Mouse (Mus musculus): ENCODE results near the gene Hbs1l. TPM values are rescaled to one million over a fixed set of nuclear protein-coding genes. Genes with fewer than 3 reads are reported as not detected.
A peak's percentile ranks its signal among the peaks of the same experiment; 100 is the strongest.

The Hbs1l gene
- polyA plus RNA-seq, 1 experiment from 2014 or later: 62.1 TPM

DNA sequence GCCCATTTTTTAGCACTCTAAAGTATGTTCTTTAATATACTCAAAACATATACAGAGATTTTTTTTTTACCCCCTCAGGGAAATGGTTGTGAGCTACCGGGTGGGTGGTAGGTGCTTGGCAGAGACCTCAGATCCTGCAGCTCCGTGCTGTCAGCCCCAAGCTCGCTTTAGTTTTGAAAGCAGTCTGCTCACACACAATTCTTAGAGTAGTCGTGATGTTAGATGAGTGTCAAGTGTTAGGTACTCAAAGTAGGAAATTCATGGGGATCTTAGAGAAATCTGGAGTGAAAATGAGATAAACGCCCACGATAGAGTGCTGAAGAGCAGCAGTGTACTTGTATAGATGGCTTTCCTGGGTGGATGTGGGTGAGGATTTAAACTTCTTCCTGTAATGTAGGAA lies 24.8 kb downstream of the Hbs1l start:
- no peak for TF ChIP-seq CTCF (IDR thresholded peaks at IDR 0.05; ENCODE audit: low read depth)
- ATAC-seq (replicated peaks; ENCODE audit: low FRiP score, low read depth) (no peak), DNase-seq (ENCODE audit: low spot score) (no peak)
- H3K4me2 ChIP-seq (ENCODE audit: low read length): no peak overlapping the region
- H3K4me3 ChIP-seq (replicated peaks; ENCODE audit: low read depth, low read length): no peak overlapping the region
- no peaks in the 10 kb centered on the region for H3K27me3 ChIP-seq (ENCODE audit: insufficient read depth, low read length)
- no peak overlapping the region for H3K27ac ChIP-seq
- H3K9me3 ChIP-seq (replicated peaks; ENCODE audit: low read length): no peaks in the 10 kb centered on the region
- no peaks in the 10 kb centered on the region for H3K4me1 ChIP-seq (replicated peaks; ENCODE audit: insufficient read depth, low read length)
- WGBS: 88% methylated on average over 6 of the region's 6 CpGs
- no peak overlapping the region for H3K9ac ChIP-seq (ENCODE audit: low read depth, low read length)
- H3K36me3 ChIP-seq (ENCODE audit: insufficient read depth, low read length): peaks cover 6% of the 10 kb centered on the region; the same call in 1 of the 2 replicates

DNA sequence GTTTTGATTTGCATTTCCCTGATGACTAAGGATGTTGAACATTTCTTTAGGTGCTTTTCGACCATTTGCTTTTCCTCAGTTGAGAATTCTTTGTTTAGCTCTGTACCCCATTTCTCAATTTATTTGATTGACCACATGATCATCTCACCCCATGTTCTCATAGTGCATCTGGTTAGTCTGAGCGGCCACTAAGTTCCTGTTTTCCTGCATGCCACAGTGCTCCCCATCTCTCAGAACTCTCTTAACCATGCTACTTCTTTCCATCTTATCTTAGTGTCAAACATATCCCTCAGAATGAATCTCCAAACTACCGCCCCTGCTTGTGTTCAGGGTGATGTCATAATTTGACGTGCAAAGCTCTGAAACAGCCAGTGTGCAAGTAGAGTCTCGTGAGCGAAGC lies 30.6 kb downstream of the Hbs1l start:
- H3K4me1 ChIP-seq (replicated peaks; ENCODE audit: insufficient read depth, low read length): no peaks in the 10 kb centered on the region
- no peak overlapping the region for H3K4me3 ChIP-seq (replicated peaks; ENCODE audit: low read depth, low read length)
- no peak overlapping the region for H3K4me2 ChIP-seq (ENCODE audit: low read length)
- no peaks in the 10 kb centered on the region for H3K27me3 ChIP-seq (ENCODE audit: insufficient read depth, low read length)
- ATAC-seq (replicated peaks; ENCODE audit: low FRiP score, low read depth) (no peak), DNase-seq (ENCODE audit: low spot score) (no peak)
- WGBS: 94% methylated on average over 6 of the region's 6 CpGs
- no peaks in the 10 kb centered on the region for H3K36me3 ChIP-seq (ENCODE audit: insufficient read depth, low read length)
- H3K9me3 ChIP-seq (replicated peaks; ENCODE audit: low read length): no peaks in the 10 kb centered on the region
- no peak overlapping the region for H3K9ac ChIP-seq (ENCODE audit: low read depth, low read length)
- no peak for TF ChIP-seq CTCF (IDR thresholded peaks at IDR 0.05; ENCODE audit: low read depth)
- no peak overlapping the region for H3K27ac ChIP-seq

DNA sequence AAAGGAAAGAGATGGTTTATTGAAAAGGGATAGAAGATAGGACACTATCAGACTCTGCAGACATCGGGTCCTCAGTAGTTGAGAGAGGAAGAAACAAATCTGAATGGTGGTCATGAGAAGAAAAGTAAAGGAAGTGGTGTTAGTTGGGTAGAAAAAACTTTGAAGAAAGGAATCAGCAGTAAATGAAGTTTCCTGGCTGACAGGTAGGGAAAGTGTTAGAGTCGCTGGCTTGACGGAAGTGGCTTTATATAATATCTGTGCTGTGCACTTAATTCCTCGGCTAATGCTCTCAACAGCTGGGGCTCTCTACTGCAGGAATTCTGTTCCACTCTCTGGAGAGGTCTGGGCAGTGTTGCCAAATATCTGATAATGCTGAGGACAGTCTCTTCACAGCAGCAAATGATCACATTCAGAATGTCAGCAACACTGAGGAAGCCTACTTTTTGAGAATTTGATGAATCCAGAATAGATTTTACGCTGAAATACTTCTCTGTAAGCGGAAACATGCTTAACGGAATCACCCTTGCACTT lies 31.9 kb downstream of the Hbs1l start:
- ATAC-seq (replicated peaks; ENCODE audit: low FRiP score, low read depth) (no peak), DNase-seq (ENCODE audit: low spot score) (no peak)
- 79% methylated on average over 7 of the region's 7 CpGs for WGBS
- H3K4me2 ChIP-seq (ENCODE audit: low read length): no peak overlapping the region
- H3K9ac ChIP-seq (ENCODE audit: low read depth, low read length): no peak overlapping the region
- H3K27ac ChIP-seq: no peak overlapping the region
- H3K36me3 ChIP-seq (ENCODE audit: insufficient read depth, low read length): no peaks in the 10 kb centered on the region
- H3K9me3 ChIP-seq (replicated peaks; ENCODE audit: low read length): no peaks in the 10 kb centered on the region
- no peak for TF ChIP-seq CTCF (IDR thresholded peaks at IDR 0.05; ENCODE audit: low read depth)
- H3K4me1 ChIP-seq (replicated peaks; ENCODE audit: insufficient read depth, low read length): no peaks in the 10 kb centered on the region
- H3K4me3 ChIP-seq (replicated peaks; ENCODE audit: low read depth, low read length): no peak overlapping the region
- H3K27me3 ChIP-seq (ENCODE audit: insufficient read depth, low read length): no peaks in the 10 kb centered on the region

DNA sequence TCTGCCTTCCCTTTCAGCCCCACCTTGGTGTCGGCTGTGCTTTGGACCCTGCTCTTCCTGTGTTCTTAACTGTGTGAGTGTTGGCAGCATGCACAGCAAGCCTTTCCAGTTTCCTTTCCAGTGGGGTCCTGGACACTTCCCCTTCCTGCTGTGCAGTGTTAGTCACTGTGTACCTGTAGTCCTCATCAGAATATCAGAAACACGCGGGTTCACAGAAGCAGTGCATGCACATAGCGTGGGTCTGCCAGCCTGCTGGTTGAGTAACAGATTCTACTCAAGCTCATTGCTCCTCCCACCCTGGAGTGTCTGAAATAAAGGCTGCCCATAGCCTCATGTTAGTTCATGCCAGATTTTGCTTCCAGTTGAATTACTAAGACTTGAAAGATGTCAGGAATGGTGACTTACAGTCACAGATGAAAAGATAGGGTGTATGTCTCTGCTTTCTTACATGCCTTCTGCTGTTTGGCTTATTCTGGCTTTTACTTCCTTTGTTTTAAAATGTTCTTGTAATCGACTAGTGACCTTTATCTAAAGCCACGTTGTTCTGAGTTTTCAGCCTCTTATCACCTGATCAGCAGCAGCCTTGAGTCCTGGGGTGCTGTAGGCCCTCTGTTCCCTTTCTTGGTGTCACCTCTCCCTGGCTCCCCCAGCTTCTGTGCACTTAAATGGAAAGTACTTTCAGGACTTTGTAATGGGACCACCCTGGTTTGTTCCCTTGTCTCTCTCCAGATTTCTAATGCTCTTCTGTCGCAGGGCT lies 38.7 kb downstream of the Hbs1l start:
- H3K4me2 ChIP-seq (ENCODE audit: low read length): no peak overlapping the region
- no peaks in the 10 kb centered on the region for H3K4me1 ChIP-seq (replicated peaks; ENCODE audit: insufficient read depth, low read length)
- no peaks in the 10 kb centered on the region for H3K9me3 ChIP-seq (replicated peaks; ENCODE audit: low read length)
- DNase-seq (ENCODE audit: low spot score) (no peak), ATAC-seq (replicated peaks; ENCODE audit: low FRiP score, low read depth) (no peak)
- no peak for TF ChIP-seq CTCF (IDR thresholded peaks at IDR 0.05; ENCODE audit: low read depth)
- H3K4me3 ChIP-seq (replicated peaks; ENCODE audit: low read depth, low read length): no peak overlapping the region
- WGBS: 73% methylated on average over 7 of the region's 7 CpGs
- H3K27me3 ChIP-seq (ENCODE audit: insufficient read depth, low read length): no peaks in the 10 kb centered on the region
- H3K27ac ChIP-seq: no peak overlapping the region
- H3K36me3 ChIP-seq (ENCODE audit: insufficient read depth, low read length): peaks cover 7% of the 10 kb centered on the region; the same call in 1 of the 2 replicates
- no peak overlapping the region for H3K9ac ChIP-seq (ENCODE audit: low read depth, low read length)

DNA sequence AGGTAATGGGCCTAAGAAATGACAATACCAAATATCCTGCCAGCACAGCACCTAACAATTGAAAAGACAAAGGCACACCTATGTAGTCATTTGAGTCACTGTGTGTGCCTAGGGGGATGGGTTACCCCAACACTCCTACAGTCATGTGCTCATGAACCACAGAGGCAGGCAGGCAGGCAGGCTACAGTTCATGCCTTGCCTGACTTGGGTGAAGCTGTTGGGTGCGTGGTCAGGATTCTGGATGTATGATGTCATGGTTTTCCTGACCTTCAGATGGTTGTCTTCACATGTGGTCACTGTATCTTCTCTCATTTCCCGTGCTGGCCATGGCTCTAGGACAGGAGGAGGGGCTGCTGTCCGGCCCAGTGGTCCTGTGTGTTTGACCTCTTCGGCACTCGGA lies 39.8 kb downstream of the Hbs1l start:
- DNase-seq (ENCODE audit: low spot score) (no peak), ATAC-seq (replicated peaks; ENCODE audit: low FRiP score, low read depth) (0 out of 2 replicates have a peak, but pooled peaks have one; percentile 25)
- Histone ChIP-seq H3K4me3 (replicated peaks; ENCODE audit: low read depth, low read length) (no peak overlapping the region), H3K9ac (ENCODE audit: low read depth, low read length) (no peak overlapping the region), H3K27me3 (ENCODE audit: insufficient read depth, low read length) (no peaks in the 10 kb centered on the region), H3K4me2 (ENCODE audit: low read length) (no peak overlapping the region), H3K9me3 (replicated peaks; ENCODE audit: low read length) (no peaks in the 10 kb centered on the region), H3K36me3 (ENCODE audit: insufficient read depth, low read length) (peaks cover 7% of the 10 kb centered on the region; the same call in 1 of the 2 replicates), H3K27ac (no peak overlapping the region), H3K4me1 (replicated peaks; ENCODE audit: insufficient read depth, low read length) (no peaks in the 10 kb centered on the region)
- no peak for TF ChIP-seq CTCF (IDR thresholded peaks at IDR 0.05; ENCODE audit: low read depth)
- 91% methylated on average over 5 of the region's 5 CpGs for WGBS

DNA sequence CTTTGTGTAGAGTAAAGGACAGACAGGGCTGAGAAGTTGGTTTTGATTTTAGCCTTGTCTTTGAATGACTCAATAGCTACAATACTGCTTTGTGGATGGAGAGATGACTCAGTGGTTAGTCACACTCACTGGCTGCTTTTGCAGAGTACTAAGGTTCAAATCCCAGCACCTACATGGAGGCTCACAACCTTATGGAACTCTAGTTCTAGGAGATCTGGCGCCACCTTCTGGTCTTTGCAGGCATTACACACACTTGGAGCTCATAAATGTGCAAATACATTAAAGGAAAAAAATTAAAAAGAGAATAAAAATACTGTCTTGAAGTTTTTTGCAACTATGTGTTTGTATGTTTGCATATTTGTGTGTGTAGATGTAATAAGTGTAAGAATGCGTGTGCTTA lies 41.4 kb downstream of the Hbs1l start:
- Histone ChIP-seq H3K4me3 (replicated peaks; ENCODE audit: low read depth, low read length) (no peak overlapping the region), H3K9ac (ENCODE audit: low read depth, low read length) (no peak overlapping the region), H3K36me3 (ENCODE audit: insufficient read depth, low read length) (peaks cover 13% of the 10 kb centered on the region; the same call in 1 of the 2 replicates), H3K4me2 (ENCODE audit: low read length) (no peak overlapping the region), H3K27ac (no peak overlapping the region), H3K4me1 (replicated peaks; ENCODE audit: insufficient read depth, low read length) (no peaks in the 10 kb centered on the region), H3K9me3 (replicated peaks; ENCODE audit: low read length) (no peaks in the 10 kb centered on the region), H3K27me3 (ENCODE audit: insufficient read depth, low read length) (no peaks in the 10 kb centered on the region)
- 82% methylated on average over 2 of the region's 2 CpGs for WGBS
- peak; percentile 58 for TF ChIP-seq CTCF (IDR thresholded peaks at IDR 0.05; ENCODE audit: low read depth)
- ATAC-seq (replicated peaks; ENCODE audit: low FRiP score, low read depth) (no peak), DNase-seq (ENCODE audit: low spot score) (no peak)

Measured in kidney, postnatal 0 days (tissue).